Mouse (Mus musculus) ovary, postnatal 10 days (tissue): ENCODE data around the gene Nosip.

Experiments used
- DNase-seq: peaks from one replicate; pipeline ENCODE4 v3.0.0; 2022; ENCODE audit warnings: low spot score

Gene Nosip

DNA sequence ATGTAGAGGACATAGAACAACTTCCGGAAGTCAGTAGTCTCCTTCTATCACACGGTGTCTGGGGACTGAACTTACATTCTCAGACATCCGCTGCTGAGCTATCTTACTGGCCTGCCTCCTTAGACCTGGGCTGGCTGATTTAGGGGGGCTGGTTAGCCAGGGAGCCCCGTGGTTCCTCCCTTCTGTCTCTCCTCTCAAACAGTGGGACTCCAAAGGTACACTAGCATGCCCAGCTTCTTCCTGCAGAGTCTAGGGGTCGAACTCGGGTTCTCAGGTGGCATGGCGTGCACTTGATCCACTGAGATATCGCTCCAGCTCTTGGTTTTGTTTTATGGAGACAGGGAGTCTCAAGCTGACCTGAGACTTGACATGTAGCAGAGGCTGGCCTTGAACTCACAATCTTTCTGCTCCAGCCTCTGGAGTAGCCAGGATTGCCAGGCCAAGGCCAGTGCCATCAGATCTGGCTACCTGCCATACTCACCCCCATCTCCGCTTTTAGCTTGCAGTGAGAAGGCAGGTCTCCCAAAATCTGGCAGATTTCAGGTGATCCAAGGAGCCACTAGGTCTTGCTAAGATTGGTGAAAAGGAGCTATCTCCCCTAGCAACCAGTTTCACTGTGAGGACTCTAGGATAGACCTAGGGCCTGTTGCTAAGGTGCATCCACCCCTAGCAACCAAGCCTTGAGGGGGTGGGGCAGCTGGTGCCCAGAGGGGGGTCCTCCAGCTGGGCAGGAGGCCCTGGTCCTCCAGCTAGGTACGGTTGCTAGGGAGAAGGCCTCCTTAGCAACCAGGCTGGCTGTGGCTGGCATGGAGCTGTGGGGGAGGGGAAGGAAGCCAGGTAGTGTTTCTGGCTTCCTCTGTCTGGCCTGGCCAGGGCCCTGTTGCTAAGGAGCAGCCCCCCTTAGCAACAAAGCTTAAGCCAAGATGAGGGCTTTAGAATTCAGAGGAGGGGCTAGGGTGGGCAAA, 3.3 kb upstream of the Nosip start:
- DNase-seq = no peak

- no peak for DNase-seq
Observed at GRCm38 (mm10) chr7:45060632-45061122, 1.6 kb upstream of the Nosip start.

GRCm38 (mm10) chr7:45061532-45062075, 625 bp upstream of the Nosip start:
- DNase-seq = no peak

DNA sequence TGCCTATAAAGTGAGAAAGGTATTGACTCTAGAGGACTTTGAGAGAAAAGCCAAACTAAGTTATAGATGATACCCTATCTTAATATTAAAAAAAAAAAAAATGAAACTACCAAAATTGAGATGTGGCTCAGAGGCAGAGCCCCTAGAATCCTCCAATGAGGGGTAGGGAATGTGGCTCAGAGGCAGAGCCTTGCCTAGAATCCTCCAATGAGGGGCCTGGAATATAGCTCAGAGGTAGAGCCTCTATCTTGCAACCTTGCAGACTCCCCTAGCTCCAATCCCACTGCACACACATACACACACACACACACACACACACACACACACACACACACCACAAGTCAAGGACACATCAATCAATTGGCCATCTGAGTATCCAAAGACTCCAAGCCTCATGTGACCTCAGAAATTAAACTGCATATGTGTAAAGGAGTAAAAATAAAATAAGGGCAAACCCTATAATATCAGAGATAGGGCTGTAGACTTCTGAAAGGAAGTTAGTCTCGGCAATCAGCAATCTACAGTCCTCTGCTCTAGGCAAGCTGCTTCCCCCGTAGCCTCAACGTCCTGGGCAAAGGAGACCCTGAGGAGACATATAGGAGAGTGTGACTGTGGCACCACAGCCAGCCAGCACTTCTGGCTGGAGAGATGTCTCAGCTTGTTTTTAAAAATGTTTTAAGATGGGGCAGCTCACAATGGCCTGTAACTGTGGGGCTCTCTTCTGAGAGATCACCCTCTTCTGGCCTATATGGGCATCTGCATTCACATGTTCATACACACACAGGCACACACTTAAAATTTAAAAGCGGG, 5.2 kb downstream of the Nosip start:
- no peak for DNase-seq

DNA sequence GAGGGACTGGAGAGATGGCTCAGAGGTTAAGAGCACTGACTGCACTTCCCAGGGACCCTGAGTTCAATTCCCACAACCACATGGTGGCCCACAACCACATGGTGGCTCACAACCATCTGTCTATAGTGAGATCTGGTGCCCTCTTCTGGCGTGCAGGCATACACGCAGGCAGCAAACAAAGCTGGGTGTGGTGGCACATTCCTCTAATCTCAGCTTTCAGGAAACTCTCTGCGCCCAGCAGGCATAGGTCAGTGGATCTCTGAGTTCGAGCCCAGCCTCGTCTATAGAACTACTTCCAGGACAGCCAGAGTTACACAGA, 5.7 kb downstream of the Nosip start:
- DNase-seq = no peak

DNA sequence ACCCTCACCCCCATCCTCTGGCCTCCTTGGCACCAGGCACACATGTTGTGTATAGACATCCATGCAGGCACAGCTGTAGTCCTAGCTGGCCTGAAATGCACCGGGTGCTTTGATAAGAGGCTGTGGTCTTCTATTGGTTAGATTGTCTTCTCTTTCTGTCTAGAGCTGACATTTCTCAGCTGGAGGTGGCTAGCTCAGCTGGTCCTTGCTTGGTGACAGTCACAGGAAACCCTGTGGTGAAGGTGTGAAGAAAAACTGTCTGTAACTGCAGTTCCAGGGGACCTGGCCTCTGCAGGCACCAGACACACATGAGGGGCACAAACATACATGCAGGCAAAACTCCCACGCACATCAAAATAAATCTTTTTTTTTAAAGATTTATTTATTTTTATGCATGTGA, 7.4 kb downstream of the Nosip start:
- DNase-seq = no peak

GRCm38 (mm10) chr7:45072230-45072629, 10.0 kb downstream of the Nosip start:
- DNase-seq = no peak

DNA sequence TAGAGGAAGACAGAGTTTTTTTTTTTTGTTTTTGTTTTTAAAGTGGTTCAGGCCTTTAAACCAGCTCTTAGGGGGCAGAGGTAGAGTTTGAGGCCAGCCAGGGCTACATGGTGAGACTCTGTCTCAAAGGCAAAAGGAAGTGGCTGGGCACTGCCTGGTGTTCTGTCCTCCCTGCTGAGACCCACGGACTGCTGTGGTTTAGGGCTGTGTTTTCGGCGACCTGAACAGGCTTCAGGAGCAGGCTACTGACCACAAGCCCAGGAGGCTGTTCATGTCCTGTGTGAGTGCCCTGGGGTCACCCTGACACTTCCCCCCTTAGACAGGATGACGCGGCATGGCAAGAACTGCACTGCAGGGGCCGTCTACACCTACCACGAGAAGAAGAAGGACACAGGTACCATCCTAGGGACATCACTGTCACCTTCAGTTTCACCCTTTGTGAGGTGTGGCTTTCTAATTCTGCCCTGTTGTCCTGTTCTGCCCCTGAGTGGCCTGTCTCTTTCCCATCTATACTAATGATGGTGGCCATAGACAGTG, 11.0 kb downstream of the Nosip start:
- no peak for DNase-seq

- no peak for DNase-seq
Observed at GRCm38 (mm10) chr7:45073949-45074348, 11.7 kb downstream of the Nosip start.

DNA sequence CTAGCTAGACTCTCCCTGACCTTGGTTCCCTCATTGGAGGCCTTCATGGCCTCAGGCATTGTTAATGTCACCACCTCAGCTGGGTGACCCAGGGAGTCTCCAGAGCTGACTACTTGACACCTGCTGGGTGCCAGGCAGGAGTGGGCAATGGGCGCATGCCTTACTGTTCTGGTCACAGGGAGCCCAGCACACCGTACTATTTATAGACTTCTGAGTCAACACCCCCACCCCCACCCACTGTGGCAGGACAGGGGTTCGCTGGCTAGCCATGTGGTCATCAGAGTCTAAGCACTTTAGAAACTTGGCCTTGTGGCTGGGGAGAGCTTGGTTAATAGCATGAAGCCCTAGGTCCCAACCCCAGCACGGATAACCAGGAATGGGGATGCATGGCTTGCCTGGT, 13.2 kb downstream of the Nosip start:
- DNase-seq = no peak

- DNase-seq = no peak
Observed at GRCm38 (mm10) chr7:45076501-45076900, 14.3 kb downstream of the Nosip start.

- DNase-seq = no peak
Observed at GRCm38 (mm10) chr7:45077322-45077721, 15.1 kb downstream of the Nosip start.

DNA sequence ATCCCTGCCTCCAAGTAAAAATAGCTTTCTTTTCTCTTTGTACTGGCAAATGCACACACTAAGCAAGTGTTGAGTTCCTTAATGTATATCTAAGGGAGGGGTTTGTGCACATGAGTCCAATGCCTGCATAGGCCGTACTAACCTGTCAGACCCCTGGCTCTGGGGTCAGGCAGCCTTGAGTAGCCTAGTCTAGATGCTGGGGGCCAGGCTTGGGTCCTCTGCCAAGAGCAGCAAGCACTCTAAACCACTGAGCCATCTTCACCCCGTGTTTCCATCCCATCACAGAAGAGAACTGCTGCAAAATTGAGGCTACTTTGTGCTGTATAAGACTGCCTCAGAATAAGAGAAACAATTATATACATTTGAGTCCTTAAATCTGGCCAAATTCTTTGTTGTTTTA, 15.6 kb downstream of the Nosip start:
- no peak for DNase-seq

- DNase-seq = peak; percentile 52
Observed at GRCm38 (mm10) chr7:45078513-45078912, 16.3 kb downstream of the Nosip start.

GRCm38 (mm10) chr7:45079856-45080255, 17.6 kb downstream of the Nosip start:
- peak; percentile 92 for DNase-seq

DNA sequence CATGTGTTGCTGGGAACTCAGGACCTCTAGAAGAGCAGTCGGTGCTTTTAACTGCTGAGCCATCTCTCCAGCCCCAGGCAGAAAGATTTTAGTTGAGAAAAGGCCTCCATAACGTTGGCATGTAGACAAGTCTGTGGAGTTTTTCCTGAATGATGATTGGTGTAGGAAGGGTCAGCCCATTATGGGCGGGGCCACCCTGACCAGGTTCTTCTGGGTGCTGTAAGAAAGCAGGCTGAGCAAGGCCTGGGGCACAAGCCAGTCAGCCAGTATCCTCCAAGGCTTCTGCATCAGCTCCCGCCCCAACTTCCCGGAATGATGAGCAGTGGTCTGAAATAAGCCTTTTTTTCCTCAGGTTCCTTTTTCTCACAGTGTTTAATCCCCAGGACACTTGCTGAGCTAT, 18.8 kb downstream of the Nosip start:
- DNase-seq = no peak

GRCm38 (mm10) chr7:45082401-45083299, 20.4 kb downstream of the Nosip start:
- DNase-seq = no peak

DNA sequence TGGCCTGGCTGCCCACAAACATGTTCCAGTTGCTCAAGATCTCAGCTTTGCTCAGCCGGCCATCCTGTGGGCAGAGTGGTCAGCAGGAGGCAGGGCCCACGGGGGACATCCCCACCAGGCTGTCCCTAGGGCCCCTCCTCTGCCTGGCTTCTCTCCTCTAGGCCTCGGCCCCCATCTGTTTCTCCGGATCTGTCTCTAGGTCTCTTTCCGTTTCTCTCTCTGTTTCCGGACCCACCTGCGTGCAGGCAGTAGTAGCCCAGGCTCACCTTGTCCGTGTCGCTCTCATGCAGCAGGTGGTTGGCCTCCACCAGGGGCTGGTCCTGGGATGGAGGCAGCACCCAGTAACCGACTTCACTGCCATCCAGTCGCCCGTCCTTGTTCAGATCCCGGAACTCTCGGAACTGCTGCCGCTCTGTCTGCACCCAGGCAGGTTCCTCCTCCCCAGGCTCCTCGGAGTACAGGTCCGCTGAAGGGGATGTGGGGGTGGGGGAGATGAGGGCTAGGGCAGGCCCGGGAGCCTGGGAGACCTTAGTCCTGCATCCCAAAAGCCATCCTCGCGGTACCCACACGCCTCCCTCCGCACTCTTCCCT, 21.2 kb downstream of the Nosip start:
- no peak for DNase-seq

GRCm38 (mm10) chr7:45086084-45086483, 23.9 kb downstream of the Nosip start:
- no peak for DNase-seq

DNA sequence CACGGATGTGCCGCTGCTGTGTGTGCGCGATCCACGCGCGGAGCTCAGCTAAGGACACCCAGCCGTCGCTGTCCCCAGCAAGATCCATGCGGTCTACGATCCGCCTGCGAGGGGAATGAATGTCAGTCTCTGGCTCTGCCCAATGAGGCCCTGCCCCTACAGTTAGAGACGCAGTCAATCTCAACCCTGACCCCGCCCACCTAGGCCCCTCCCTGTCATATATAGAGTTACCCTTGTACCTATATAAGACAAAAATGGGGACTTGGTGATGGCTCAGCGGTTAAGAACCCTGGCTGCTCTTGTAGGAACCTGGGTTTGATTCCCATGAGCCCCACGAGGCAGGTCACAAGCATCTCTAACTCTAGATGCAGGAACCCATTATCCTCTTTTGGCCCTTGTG, 26.4 kb downstream of the Nosip start:
- DNase-seq = no peak
